Mouse (Mus musculus): ENCODE data around the gene Plagl2.

Gene Plagl2

GRCm38 (mm10) chr2:153239021-153239859 is 2.0 kb downstream of the Plagl2 start:
- peak; percentile 57 for DNase-seq (ENCODE audit: low read depth)

DNA sequence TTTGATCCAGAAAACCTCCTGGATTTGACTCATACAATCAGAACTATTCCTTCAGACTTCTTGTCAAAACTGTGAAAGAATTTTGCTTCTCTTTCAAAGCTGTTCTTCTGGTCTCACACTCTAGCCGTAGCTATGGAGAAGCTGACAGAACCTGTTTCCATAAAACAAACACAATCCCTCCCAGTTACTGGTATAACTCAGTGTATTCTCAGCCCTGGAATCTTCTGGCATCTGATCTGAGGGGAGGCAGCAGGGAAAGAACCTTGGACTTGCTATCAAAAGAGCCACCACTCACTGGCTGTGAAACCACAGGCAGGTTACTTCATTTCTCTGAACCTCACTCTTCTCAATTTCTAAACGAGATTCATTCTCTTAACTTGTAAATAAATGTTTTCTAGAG is 2.8 kb downstream of the Plagl2 start:
- DNase-seq (ENCODE audit: low read depth): peak; percentile 10

DNA sequence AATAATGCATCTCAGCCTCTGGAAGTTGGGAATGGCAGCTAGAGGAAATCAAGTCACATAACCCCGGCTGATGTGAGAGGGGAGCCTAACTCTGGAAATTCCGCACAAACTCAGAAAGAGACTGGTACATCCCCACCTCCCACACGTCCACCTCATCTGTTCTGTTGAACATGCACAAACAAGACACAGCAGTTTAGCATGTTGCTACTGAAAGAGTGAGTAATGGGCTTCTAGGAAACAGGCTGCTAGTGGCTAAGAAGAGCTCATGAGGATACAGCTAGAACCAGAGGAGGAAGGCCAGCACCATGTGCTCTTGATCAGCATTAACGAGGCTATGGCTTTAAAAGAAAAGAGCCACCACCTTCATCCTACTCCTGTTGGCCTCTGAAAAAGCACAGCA is 3.3 kb downstream of the Plagl2 start:
- no peak for DNase-seq (ENCODE audit: low read depth)

GRCm38 (mm10) chr2:153237193-153237592 is 4.0 kb downstream of the Plagl2 start:
- peak; percentile 12 for DNase-seq (ENCODE audit: low read depth)

- no peak for DNase-seq (ENCODE audit: low read depth)
Observed at GRCm38 (mm10) chr2:153228523-153228922, 12.7 kb downstream of the Plagl2 start.

DNA sequence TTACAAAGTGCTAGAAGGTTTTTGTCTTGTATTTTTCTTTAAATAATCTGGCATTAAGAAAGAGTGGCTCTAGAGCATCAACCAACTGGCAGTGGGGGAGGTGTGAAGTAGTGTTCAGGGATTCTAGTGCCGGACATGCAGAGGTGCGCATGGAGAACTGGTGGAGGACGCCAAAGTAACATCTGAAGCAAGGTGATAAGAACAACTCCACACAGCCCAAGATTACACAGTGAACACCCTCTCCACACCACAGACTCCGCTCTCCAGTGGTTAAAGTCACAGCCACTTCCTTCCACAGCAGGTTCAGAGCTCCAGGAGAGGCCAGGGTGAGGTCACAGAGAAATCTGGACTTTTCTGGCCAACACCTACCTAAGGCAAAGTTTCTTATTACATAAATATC is 13.3 kb downstream of the Plagl2 start:
- DNase-seq (ENCODE audit: low read depth): peak; percentile 72

DNA sequence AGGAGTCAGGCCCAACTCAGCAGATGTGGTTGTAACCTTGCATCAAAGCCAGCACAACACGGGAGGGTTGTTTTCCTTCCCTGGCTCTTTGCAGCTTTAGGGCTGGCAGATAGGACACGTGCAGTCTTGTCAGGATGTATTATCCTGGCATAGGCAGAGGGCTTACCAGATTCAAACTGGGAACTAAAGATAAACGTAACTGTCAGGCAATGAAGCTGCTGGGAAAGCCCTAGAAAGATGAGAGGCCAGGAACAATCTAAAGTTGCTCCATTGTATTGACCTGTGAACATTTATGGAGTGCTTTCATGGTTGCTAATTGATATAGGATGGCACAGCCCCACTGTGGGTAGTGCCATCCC is 15.7 kb downstream of the Plagl2 start:
- DNase-seq (ENCODE audit: low read depth): no peak

- peak; percentile 64 for DNase-seq (ENCODE audit: low read depth)
Observed at GRCm38 (mm10) chr2:153224946-153225594, 16.2 kb downstream of the Plagl2 start, which contains the start of gene Tspyl3. Gene Tspyl3, minus strand, starts transcription at chr2:153225441.

DNA sequence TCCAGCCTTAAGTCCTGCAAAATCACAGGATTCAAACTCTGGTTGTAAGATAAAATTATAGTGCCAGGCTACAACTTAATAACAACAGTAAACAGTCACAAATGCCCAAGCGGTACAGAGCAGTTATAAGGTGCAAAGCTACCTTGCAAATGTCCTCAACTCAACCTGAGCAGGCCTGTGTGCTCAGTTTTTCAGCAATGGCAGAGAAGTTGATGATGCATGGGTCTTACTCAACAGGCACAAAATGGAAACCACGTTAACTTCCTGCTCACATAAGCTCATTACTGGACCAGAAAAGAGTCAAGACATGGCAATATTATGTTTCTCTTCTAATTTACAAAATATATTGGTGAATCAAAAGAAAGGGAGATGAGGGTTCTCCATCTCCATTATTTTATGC is 18.7 kb downstream of the Plagl2 start:
- peak; percentile 65 for DNase-seq (ENCODE audit: low read depth)

DNA sequence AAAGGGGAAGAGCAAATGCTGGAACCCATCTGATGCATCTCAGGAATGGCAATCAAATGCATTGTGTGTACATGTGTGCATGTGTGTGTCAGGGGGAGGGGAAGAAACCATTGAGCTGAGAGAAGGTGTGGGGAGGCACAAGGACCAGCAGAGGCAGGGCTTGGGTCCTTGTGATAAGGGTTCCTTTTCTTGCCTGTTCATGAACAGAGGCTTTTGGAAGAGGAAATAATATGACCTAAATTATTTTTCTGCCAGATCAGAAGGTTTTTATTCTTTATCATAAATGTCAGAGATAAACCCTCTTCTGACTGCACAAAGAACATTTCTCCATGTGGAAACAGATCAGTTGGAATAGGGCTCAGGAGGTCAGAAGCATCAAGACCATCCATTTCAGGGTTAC is 19.1 kb downstream of the Plagl2 start:
- DNase-seq (ENCODE audit: low read depth): no peak

DNA sequence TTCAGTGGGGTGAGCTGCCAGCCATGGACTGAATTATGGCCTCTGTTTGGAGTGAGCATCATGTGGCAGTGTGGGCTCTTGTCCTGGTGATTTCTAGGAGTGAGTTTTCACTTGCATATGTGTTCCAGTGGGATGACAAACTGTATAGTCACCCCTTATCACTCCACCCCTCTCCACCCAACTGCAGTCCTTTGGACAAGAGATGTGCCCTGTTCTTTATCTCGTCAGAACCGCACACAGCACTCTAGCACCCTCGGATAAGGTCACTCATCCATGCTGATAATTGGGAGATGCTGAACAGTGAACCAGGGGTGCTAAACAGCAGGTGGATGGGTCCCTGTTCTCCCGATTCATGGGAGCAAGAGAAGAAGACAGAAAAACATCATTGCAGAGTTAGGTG is 19.6 kb downstream of the Plagl2 start:
- no peak for DNase-seq (ENCODE audit: low read depth)

DNA sequence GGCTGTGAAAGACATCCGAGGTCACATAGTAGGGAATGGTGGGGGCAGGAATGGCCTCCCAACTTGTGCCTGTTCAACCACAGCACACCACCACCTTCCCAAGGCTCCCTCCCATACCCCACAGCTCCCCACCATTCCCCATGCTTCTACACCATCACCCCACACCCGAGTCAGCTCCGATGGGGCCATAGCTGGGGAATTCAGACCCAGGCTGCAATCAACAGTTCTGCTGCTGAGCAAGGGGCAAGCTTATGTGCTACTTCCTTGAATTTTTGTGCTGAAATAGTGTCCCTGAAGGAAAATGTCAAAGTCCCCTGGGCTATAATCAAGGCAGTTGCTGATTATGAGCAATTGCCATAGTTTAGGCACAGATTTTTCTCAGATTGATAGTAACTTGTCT is 22.7 kb downstream of the Plagl2 start:
- no peak for DNase-seq (ENCODE audit: low read depth)

DNA sequence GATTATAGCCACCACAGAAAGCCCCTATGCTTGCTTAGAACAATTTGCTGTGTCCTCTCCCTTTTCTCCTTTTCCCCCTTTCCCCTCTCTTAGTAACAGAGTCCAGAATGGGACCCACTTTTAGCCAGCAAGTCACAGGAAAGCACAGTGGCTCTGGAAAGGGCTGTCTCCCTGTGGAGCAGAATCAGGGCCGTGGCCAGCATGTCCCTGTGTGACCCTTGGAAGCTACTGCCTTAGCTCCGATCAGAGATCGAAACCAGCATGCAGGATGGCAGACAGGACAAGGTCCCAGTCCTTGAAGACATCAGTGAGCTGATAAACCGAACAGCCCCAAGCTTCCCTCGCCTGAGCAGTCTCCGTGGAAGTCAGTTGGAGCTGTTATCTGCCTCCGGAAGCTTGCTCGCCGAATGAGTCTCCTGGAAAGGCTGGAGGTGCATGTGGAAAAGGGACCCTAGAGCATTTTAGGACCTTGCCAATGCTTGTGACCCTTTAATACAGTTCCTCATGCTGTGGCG is 23.3 kb downstream of the Plagl2 start:
- no peak for DNase-seq (ENCODE audit: low read depth)

- DNase-seq (ENCODE audit: low read depth): peak; percentile 95
Observed at GRCm38 (mm10) chr2:153215421-153215820, 25.8 kb downstream of the Plagl2 start.

GRCm38 (mm10) chr2:153214771-153215259 is 26.4 kb downstream of the Plagl2 start:
- peak; percentile 96 for DNase-seq (ENCODE audit: low read depth)

DNA sequence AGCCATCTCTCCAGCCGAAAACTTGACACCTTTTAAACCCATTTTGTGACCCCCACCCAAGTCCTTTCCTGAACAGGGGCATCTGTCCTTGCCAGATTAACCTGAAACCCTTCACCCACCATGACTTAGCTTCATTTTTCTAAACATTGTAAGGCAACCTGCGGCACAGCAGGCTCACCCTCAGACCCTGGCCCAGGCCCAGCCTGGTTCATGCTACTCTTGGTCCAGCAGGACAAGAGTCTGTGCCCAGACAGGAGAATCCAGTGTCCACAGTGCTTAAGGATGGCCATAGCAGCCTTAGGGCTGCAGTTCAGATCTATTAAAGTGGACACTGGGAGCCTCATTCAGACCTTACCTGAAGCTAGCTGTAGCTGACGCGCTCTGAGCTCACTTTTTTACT is 27.9 kb downstream of the Plagl2 start:
- DNase-seq (ENCODE audit: low read depth): no peak

DNA sequence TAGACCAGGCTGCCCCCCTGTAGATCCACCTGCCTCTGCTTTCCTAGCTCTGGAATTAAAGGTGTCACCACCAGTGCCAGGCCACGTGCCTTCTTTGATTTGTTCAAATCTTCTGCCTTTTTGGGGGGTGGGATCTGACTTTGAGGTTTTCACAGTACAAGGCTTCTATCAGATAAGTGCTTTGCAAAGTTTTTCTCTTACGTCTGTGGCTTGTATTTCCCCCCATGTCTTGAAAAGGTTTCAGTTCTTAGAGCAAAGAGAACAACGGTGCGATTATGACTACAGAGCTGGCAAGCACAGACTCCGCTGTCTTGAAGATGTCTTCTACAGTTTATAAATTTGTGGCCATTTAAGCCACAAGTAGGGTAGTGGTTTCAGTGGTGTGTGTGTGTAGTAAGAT is 29.8 kb downstream of the Plagl2 start:
- no peak for DNase-seq (ENCODE audit: low read depth)

- no peak for DNase-seq (ENCODE audit: low read depth)
Observed at GRCm38 (mm10) chr2:153209286-153209685, 31.9 kb downstream of the Plagl2 start.

DNA sequence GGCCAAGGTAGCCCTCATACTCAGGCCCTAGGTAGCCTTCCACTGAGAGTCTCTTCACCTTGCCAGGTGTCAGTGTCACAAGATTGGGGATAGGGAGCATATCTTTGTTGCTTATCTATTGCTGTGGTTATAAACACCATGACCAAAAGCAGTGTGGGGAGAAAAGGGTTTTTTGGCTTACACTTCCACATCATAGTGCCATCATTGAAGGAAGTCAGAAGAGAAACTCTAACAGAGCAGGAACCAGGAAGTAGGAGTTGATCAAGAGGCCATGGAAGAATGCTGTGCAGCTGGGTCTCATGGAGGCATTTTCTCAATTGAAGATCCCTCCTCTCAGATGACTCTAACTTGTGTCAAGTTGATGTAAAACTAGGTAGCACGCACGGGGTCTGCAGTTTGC is 33.1 kb downstream of the Plagl2 start:
- no peak for DNase-seq (ENCODE audit: low read depth)

GRCm38 (mm10) chr2:153202766-153203165 is 38.5 kb downstream of the Plagl2 start:
- DNase-seq (ENCODE audit: low read depth): no peak

- DNase-seq (ENCODE audit: low read depth): peak; percentile 72
Observed at GRCm38 (mm10) chr2:153199114-153199513, 42.1 kb downstream of the Plagl2 start.

- no peak for DNase-seq (ENCODE audit: low read depth)
Observed at GRCm38 (mm10) chr2:153198485-153198884, 42.7 kb downstream of the Plagl2 start.

DNA sequence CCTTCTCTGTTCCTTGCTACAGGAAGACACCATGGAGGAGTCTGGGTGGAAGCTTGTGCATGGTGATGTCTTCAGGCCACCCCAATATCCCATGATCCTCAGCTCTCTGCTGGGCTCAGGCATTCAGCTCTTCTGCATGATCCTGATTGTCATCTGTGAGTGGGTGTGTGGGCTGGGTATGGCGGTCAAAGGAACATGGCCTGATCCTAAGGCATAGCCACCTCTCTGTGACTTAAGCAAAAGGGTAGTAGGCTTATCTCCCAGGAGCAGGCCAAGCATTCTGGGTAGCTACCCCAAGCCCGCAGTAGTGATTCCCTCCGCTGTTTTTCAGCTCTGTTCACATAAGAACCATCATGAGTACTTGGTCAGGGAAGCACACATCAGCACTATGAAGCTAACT is 47.0 kb downstream of the Plagl2 start:
- no peak for DNase-seq (ENCODE audit: low read depth)
